Mouse (Mus musculus): ENCODE data around the gene Satb2. TPM values are rescaled to one million over a fixed set of nuclear protein-coding genes. Genes with fewer than 3 reads are reported as not detected.
A peak's percentile ranks its signal among the peaks of the same experiment; 100 is the strongest.

The Satb2 gene
- polyA plus RNA-seq, 1 experiment from 2014 or later = 1.1 TPM

DNA sequence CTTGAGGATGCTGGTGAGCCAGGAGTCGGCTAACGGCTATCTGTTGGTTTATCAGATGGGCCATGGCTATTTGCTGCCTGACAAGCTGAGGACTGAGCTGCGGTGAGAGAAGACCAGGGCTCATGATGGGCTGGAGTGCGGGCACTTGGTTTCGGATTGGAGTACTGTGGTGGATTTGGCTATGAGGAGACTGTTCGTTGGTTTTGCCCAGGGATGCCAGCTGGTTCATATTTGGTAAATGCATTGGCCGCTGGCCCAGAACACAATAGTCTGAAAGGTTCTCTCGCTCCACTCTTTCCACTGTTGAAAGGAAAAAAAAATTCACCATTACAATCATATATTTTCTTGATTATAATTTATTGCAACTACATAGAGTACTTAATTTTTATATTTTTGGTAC is 107.0 kb downstream of the Satb2 start:
- Histone ChIP-seq H3K9ac (ENCODE audit: low read depth, low read length) (no peak overlapping the region), H3K4me3 (ENCODE audit: low read length) (no peak overlapping the region), H3K27me3 (replicated peaks; ENCODE audit: control insufficient read depth, insufficient read depth, low read length) (no peaks in the 10 kb centered on the region), H3K4me1 (ENCODE audit: control insufficient read depth, insufficient read depth, low read depth, low read length) (no peaks in the 10 kb centered on the region), H3K36me3 (ENCODE audit: control insufficient read depth, insufficient read depth, low read length) (no peaks in the 10 kb centered on the region), H3K9me3 (ENCODE audit: control insufficient read depth, low read length) (no peaks in the 10 kb centered on the region), H3K4me2 (ENCODE audit: low read length) (no peak overlapping the region), H3K27ac (ENCODE audit: low read depth, low read length) (no peak overlapping the region)
- WGBS = 93% methylated on average over 8 of the region's 8 CpGs
- no peak for ATAC-seq

DNA sequence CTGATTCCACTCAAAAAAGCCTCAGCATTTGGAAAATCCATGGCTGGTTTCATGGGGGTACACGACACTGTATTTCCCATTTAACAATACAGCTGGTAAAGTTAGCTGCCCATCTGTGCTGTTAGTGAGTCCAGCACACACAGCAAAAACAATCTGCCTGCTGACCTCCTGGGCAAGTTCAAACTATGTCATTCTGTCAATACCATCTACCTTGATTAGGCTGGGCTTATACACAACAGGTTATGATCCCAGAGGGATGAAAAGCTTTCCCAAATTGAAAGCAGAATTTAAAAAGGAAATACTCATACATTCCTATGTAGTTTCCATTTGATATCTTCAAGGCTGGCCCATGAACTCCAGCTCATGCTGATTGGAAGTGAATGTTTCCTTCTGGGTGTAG is 113.2 kb downstream of the Satb2 start:
- Histone ChIP-seq H3K27me3 (replicated peaks; ENCODE audit: control insufficient read depth, insufficient read depth, low read length) (no peaks in the 10 kb centered on the region), H3K4me1 (ENCODE audit: control insufficient read depth, insufficient read depth, low read depth, low read length) (no peaks in the 10 kb centered on the region), H3K9ac (ENCODE audit: low read depth, low read length) (no peak overlapping the region), H3K4me2 (ENCODE audit: low read length) (no peak overlapping the region), H3K36me3 (ENCODE audit: control insufficient read depth, insufficient read depth, low read length) (no peaks in the 10 kb centered on the region), H3K4me3 (ENCODE audit: low read length) (no peak overlapping the region), H3K27ac (ENCODE audit: low read depth, low read length) (no peak overlapping the region), H3K9me3 (ENCODE audit: control insufficient read depth, low read length) (no peaks in the 10 kb centered on the region)
- 77% methylated on average over 1 of the region's 1 CpGs for WGBS
- no peak for ATAC-seq

DNA sequence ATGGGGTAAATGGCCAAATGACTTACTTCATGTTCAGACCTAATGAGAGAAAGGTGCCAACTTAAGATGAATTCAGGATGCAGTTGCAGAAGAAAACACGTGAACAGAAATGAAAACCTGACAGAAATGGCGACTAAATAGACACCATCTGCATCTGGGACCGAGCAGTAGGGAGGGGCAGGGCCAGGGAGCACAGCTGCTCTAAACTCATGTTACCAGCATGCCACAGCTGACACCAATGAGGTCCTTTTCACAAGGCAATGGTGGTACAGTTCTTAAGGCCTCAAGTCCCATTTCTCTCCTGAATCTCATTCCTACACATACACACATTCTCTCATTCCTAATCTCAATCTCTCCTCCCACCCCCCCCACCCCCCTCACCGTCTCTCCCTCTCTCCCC is 115.7 kb downstream of the Satb2 start:
- Histone ChIP-seq H3K4me1 (ENCODE audit: control insufficient read depth, insufficient read depth, low read depth, low read length) (no peaks in the 10 kb centered on the region), H3K4me3 (ENCODE audit: low read length) (no peak overlapping the region), H3K27me3 (replicated peaks; ENCODE audit: control insufficient read depth, insufficient read depth, low read length) (no peaks in the 10 kb centered on the region), H3K9me3 (ENCODE audit: control insufficient read depth, low read length) (no peaks in the 10 kb centered on the region), H3K27ac (ENCODE audit: low read depth, low read length) (no peak overlapping the region), H3K4me2 (ENCODE audit: low read length) (no peak overlapping the region), H3K36me3 (ENCODE audit: control insufficient read depth, insufficient read depth, low read length) (no peaks in the 10 kb centered on the region), H3K9ac (ENCODE audit: low read depth, low read length) (no peak overlapping the region)
- no peak for ATAC-seq
- 55% methylated on average over 4 of the region's 4 CpGs for WGBS

DNA sequence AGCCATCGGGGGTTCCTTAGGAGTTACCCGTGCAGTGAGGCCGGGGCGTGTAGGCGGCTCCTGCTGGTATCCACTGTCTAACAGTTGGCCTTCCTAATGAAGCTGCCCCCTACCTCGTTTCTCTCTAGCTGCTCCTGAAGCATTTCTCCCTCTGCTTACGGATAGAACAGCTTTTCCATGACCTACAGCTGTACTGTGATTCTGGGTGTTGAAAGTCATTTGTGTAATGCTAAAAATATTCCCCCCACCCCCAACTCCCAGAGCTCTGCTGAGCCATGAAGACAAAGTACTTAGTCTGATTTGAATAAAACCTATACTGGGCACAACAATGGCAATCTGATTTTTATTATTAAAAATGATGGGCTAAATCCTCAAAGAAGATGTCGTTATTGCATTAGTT is 121.2 kb downstream of the Satb2 start:
- Histone ChIP-seq H3K9me3 (ENCODE audit: control insufficient read depth, low read length) (no peaks in the 10 kb centered on the region), H3K27ac (ENCODE audit: low read depth, low read length) (no peak overlapping the region), H3K4me1 (ENCODE audit: control insufficient read depth, insufficient read depth, low read depth, low read length) (no peaks in the 10 kb centered on the region), H3K9ac (ENCODE audit: low read depth, low read length) (no peak overlapping the region), H3K4me2 (ENCODE audit: low read length) (no peak overlapping the region), H3K36me3 (ENCODE audit: control insufficient read depth, insufficient read depth, low read length) (no peaks in the 10 kb centered on the region), H3K4me3 (ENCODE audit: low read length) (no peak overlapping the region), H3K27me3 (replicated peaks; ENCODE audit: control insufficient read depth, insufficient read depth, low read length) (no peaks in the 10 kb centered on the region)
- 67% methylated on average over 8 of the region's 8 CpGs for WGBS
- ATAC-seq = no peak

DNA sequence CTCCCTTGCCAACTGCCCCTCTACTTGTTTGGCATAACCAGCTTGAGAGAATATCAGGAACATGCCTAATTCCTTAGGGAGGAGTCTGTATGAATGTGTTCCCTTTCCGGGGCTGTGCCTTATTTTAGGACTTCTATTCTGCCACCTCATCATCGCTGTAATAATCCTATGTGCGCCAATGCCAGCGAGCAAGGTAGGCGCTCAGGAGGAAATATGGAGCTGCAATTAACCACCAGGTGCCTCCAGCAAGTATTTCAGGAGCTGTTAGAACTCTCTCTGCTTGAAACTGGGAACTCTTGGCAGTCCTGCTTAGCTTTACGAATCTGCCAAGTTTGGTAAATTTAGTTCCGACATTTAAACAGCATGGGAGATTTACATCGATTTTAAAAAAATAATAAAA is 128.0 kb downstream of the Satb2 start:
- H3K4me2 ChIP-seq (ENCODE audit: low read length) = no peak overlapping the region
- H3K9me3 ChIP-seq (ENCODE audit: control insufficient read depth, low read length) = no peaks in the 10 kb centered on the region
- H3K27me3 ChIP-seq (replicated peaks; ENCODE audit: control insufficient read depth, insufficient read depth, low read length) = no peaks in the 10 kb centered on the region
- no peak overlapping the region for H3K4me3 ChIP-seq (ENCODE audit: low read length)
- ATAC-seq = no peak
- no peaks in the 10 kb centered on the region for H3K4me1 ChIP-seq (ENCODE audit: control insufficient read depth, insufficient read depth, low read depth, low read length)
- no peak overlapping the region for H3K27ac ChIP-seq (ENCODE audit: low read depth, low read length)
- H3K36me3 ChIP-seq (ENCODE audit: control insufficient read depth, insufficient read depth, low read length) = no peaks in the 10 kb centered on the region
- H3K9ac ChIP-seq (ENCODE audit: low read depth, low read length) = no peak overlapping the region
- WGBS = 90% methylated on average over 8 of the region's 8 CpGs

DNA sequence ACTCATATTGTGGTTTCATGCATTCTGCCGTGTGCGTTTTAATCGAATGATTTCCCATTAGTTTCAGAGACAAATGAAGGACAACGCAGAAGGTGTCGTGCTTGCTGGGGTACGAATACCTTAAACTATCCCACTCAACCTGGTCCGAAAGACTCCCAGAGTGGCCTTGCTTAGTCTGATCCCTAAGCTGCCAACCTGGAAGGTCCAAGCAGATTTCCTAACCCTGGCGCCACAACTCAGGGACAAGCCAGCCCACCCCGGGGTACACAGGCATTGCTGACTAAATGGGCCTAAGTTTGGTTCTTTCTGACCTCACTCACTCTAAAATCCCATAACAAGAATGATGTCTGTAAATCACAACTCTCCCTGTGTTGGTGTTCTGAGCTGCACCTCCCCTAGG is 132.1 kb downstream of the Satb2 start:
- no peaks in the 10 kb centered on the region; the same call in 1 of the 2 replicates for H3K4me1 ChIP-seq (ENCODE audit: control insufficient read depth, insufficient read depth, low read depth, low read length)
- H3K27ac ChIP-seq (ENCODE audit: low read depth, low read length) = no peak overlapping the region
- H3K4me3 ChIP-seq (ENCODE audit: low read length) = no peak overlapping the region
- H3K36me3 ChIP-seq (ENCODE audit: control insufficient read depth, insufficient read depth, low read length) = no peaks in the 10 kb centered on the region
- H3K27me3 ChIP-seq (replicated peaks; ENCODE audit: control insufficient read depth, insufficient read depth, low read length) = no peaks in the 10 kb centered on the region
- H3K4me2 ChIP-seq (ENCODE audit: low read length) = no peak overlapping the region
- H3K9me3 ChIP-seq (ENCODE audit: control insufficient read depth, low read length) = no peaks in the 10 kb centered on the region
- no peak overlapping the region for H3K9ac ChIP-seq (ENCODE audit: low read depth, low read length)
- 90% methylated on average over 9 of the region's 9 CpGs for WGBS
- no peak for ATAC-seq

DNA sequence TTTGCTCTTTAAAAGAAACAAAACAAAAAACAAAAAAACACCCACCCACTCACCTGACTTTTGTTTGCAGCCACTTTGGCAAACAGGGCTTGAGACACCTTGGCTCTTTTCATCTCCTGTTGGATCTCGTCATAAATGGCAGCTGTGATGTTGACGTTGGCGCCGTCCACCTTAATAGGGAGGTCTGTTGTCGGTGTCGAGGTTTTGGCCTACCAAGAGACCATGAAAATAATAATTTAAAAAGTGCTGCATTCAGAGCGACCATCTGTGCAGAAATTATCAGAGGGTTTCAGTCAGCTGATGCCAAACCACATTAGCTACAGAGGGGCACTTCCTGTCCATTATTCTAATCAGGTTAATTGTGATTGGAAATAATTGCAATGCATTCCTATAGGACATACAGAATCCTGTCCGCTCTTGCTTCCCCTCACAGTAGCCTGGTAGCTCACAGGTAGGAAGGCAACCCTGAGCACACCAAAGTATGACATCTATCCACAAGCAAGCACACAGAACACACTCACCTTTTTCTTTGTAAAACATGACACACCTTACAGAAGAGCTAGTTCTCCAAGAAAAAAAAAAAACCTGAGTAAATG is 132.8 kb downstream of the Satb2 start:
- Histone ChIP-seq H3K27ac (ENCODE audit: low read depth, low read length) (no peak overlapping the region), H3K4me2 (ENCODE audit: low read length) (no peak overlapping the region), H3K27me3 (replicated peaks; ENCODE audit: control insufficient read depth, insufficient read depth, low read length) (no peaks in the 10 kb centered on the region), H3K4me3 (ENCODE audit: low read length) (no peak overlapping the region), H3K36me3 (ENCODE audit: control insufficient read depth, insufficient read depth, low read length) (no peaks in the 10 kb centered on the region), H3K9ac (ENCODE audit: low read depth, low read length) (no peak overlapping the region), H3K4me1 (ENCODE audit: control insufficient read depth, insufficient read depth, low read depth, low read length) (no peaks in the 10 kb centered on the region; the same call in 1 of the 2 replicates), H3K9me3 (ENCODE audit: control insufficient read depth, low read length) (no peaks in the 10 kb centered on the region)
- WGBS = 48% methylated on average over 8 of the region's 8 CpGs
- peak; percentile 73 for ATAC-seq

DNA sequence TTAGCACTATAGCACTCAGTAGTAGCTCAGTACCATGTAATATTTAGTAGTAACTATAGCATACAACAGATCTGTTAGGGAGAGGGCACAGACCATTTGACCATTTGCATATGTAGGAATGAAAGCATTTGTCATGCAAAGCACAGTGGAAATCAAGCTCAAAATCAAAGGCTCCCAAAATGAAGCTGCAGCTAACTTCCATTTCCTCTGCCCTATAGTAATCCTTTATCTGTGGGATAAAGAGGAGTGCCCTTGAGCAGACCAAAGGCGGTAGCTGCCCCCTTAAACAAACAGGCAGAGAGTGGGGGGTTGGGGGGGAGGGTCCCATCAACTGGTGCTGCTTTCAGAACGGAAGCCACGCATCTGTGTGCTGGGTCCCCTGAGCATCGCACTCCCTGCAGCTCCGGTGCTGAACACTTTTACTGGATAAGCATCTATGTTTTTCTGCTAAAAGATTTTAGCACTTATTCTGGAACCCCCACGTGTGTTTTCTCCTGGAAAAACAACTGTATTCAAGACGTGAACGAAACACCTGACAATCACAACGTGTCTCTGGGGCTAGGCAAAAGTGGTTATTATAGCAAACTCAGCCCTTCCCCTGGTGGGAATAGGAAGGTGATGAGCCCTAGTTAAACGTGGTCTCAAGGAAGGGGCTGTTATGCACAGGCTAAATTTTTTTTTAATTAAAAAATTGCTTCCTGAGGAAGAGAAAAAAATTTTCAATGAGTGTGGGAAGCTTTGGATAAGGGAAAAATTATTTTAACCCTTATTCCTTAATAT is 133.7 kb downstream of the Satb2 start:
- Histone ChIP-seq H3K27me3 (replicated peaks; ENCODE audit: control insufficient read depth, insufficient read depth, low read length) (no peaks in the 10 kb centered on the region), H3K4me2 (ENCODE audit: low read length) (peak overlapping the region; percentile 35; the same call in 1 of the 2 replicates), H3K4me1 (ENCODE audit: control insufficient read depth, insufficient read depth, low read depth, low read length) (no peaks in the 10 kb centered on the region; the same call in 1 of the 2 replicates), H3K4me3 (ENCODE audit: low read length) (no peak overlapping the region), H3K27ac (ENCODE audit: low read depth, low read length) (no peak overlapping the region), H3K9me3 (ENCODE audit: control insufficient read depth, low read length) (no peaks in the 10 kb centered on the region), H3K36me3 (ENCODE audit: control insufficient read depth, insufficient read depth, low read length) (no peaks in the 10 kb centered on the region), H3K9ac (ENCODE audit: low read depth, low read length) (no peak overlapping the region)
- no peak for ATAC-seq
- WGBS = 17% methylated on average over 10 of the region's 10 CpGs

DNA sequence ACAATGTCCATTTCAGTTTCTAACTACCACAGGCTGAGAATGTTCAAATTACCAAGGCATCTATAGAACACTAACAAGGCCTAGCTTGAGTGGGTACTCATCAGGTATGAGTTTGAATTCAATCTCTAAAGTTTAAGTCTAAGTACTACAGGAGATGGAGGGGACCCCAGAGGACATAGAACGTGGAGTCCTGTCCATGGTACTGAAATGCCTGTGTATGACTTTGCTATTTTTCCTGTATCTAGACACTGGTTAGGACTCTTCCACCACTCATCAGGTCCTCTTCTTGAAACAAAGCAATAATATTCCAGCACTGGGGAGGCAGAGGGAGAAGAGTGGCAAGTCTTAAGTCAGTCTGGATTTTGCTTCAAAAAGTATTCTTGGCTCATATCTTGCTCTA is 139.5 kb downstream of the Satb2 start:
- Histone ChIP-seq H3K27ac (ENCODE audit: low read depth, low read length) (no peak overlapping the region), H3K4me3 (ENCODE audit: low read length) (no peak overlapping the region), H3K27me3 (replicated peaks; ENCODE audit: control insufficient read depth, insufficient read depth, low read length) (no peaks in the 10 kb centered on the region), H3K4me1 (ENCODE audit: control insufficient read depth, insufficient read depth, low read depth, low read length) (peaks cover 8% of the 10 kb centered on the region; the same call in 1 of the 2 replicates), H3K9ac (ENCODE audit: low read depth, low read length) (no peak overlapping the region), H3K36me3 (ENCODE audit: control insufficient read depth, insufficient read depth, low read length) (no peaks in the 10 kb centered on the region), H3K4me2 (ENCODE audit: low read length) (no peak overlapping the region), H3K9me3 (ENCODE audit: control insufficient read depth, low read length) (no peaks in the 10 kb centered on the region)
- WGBS = 60% methylated on average over 1 of the region's 1 CpGs
- ATAC-seq = no peak

Data from hindbrain, embryonic 16.5 days (tissue).